ENCODE assay signal across 9 mouse cellular contexts in genomic region chr13:48227712-48228111, GRCm38 (mm10). TPM values are rescaled to one million over a fixed set of nuclear protein-coding genes. Genes with fewer than 3 reads are reported as not detected.
A peak's percentile ranks its signal among the peaks of the same experiment; 100 is the strongest.
DNase-seq lines count a peak whose midpoint lies in the region; ATAC-seq lines count a peak whose summit lies in the region.
"Had no signal": no experiment of that assay in that cellular context is flagged by ENCODE, and none has a peak within 500 bp of the region (broad histone marks: within the 10 kb centered on the region; RNA-seq: fewer than 3 reads in every experiment).

No protein-coding gene starts in this region.

- peak overlapping the region; percentile 55 for H3K4me3 ChIP-seq in embryonic facial prominence, embryonic 10.5 days
- peak overlapping the region; percentile 42 for H3K4me3 ChIP-seq in intestine, embryonic 16.5 days (ENCODE audit: low read length)
- peak overlapping the region; percentile 89 for H3K4me3 ChIP-seq in megakaryocyte, embryonic 14.5 days (replicated peaks)

- H3K4me1 ChIP-seq in embryonic facial prominence, embryonic 10.5 days, result peaks cover 34% of the 10 kb centered on the region
- peaks cover 5% of the 10 kb centered on the region for H3K4me1 ChIP-seq in intestine, embryonic 16.5 days (ENCODE audit: control insufficient read depth, insufficient read depth, low read length)
- H3K4me1 ChIP-seq in megakaryocyte, embryonic 14.5 days, result peaks cover 6% of the 10 kb centered on the region

- no peaks in the 10 kb centered on the region for H3K36me3 ChIP-seq in embryonic facial prominence, embryonic 10.5 days (replicated peaks)
- no peaks in the 10 kb centered on the region for H3K36me3 ChIP-seq in intestine, embryonic 16.5 days (ENCODE audit: control insufficient read depth, insufficient read depth, low read length)
- no peaks in the 10 kb centered on the region for H3K36me3 ChIP-seq in megakaryocyte, embryonic 14.5 days (replicated peaks; ENCODE audit: low read length)

- peak; percentile 97 for ATAC-seq in granulocyte monocyte progenitor cell, adult 5-6 weeks (replicated peaks; ENCODE audit: poor library complexity, severe bottlenecking)
- peak; percentile 100 for ATAC-seq in intestine, embryonic 16.5 days

- peak overlapping the region; percentile 75 for H3K4me2 ChIP-seq in intestine, embryonic 16.5 days (ENCODE audit: low read depth, low read length)

- H3K9me3 ChIP-seq in embryonic facial prominence, embryonic 10.5 days, result no peaks in the 10 kb centered on the region
- H3K9me3 ChIP-seq in intestine, embryonic 16.5 days (ENCODE audit: control insufficient read depth, low read length), result no peaks in the 10 kb centered on the region
- H3K9me3 ChIP-seq in megakaryocyte, embryonic 14.5 days, result no peaks in the 10 kb centered on the region; the same call in 1 of the 2 replicates

- peak; percentile 98 to 99 for DNase-seq in adrenal gland, postnatal 36 days
- DNase-seq in embryonic facial prominence, embryonic 10.5 days (ENCODE audit: low spot score), result peak; percentile 98
- DNase-seq in left cerebral cortex, postnatal 10 days (ENCODE audit: extremely low spot score in 1 of 2, low spot score in 2 of 2), result peak; percentile 94 to 97
- DNase-seq in right cerebral cortex, postnatal 25 days, result peak; percentile 93
- no peak for DNase-seq in B cell, adult 2 months

- H3K9ac ChIP-seq in intestine, embryonic 16.5 days (ENCODE audit: low read depth, low read length), result peak overlapping the region; percentile 61

- H3K27me3 ChIP-seq in embryonic facial prominence, embryonic 10.5 days (replicated peaks; ENCODE audit: low read depth, poor library complexity, severe bottlenecking), result no peaks in the 10 kb centered on the region
- H3K27me3 ChIP-seq in intestine, embryonic 16.5 days (replicated peaks; ENCODE audit: control insufficient read depth, insufficient read depth, low read length), result no peaks in the 10 kb centered on the region
- H3K27me3 ChIP-seq in megakaryocyte, embryonic 14.5 days (replicated peaks), result peaks cover 21% of the 10 kb centered on the region

- intact Hi-C loops in left cerebral cortex, postnatal 10 days (cut with DNase I), result no loop called here

- under 1% methylated on average over 38 of the region's 38 CpGs for WGBS in embryonic facial prominence, embryonic 10.5 days
- WGBS in intestine, embryonic 16.5 days, result under 1% methylated on average over 35 of the region's 38 CpGs

- H3K27ac ChIP-seq in embryonic facial prominence, embryonic 10.5 days (replicated peaks), result peak overlapping the region; percentile 92
- H3K27ac ChIP-seq in intestine, embryonic 16.5 days (ENCODE audit: low read length), result peak overlapping the region; percentile 84

RNA-seq across cellular contexts. Expression of gene Id4, which starts 33.3 kb away (rescaled TPM):
- 1 to 10 TPM; 1.8 to 2.2 TPM for total RNA-seq in adrenal gland, postnatal 36 days (2021)
- polyA plus RNA-seq in embryonic facial prominence, embryonic 10.5 days (2016; fragmentation: Nextera tagmentation; extraction: Ambion mirVana), result 18.6 and 19.2 TPM in 2 replicates
- total RNA-seq in granulocyte monocyte progenitor cell, adult 5-6 weeks (2014; fragmentation: Nextera tagmentation), result not detected in 2 replicates
- total RNA-seq in granulocyte monocyte progenitor cell, adult 5-6 weeks (2017), result not detected in 2 replicates
- polyA plus RNA-seq in intestine, embryonic 16.5 days (2015; fragmentation: Nextera tagmentation; extraction: Ambion mirVana), result 2.9 and 3.1 TPM in 2 replicates
- 10 to 100 TPM; 20.2 to 27.1 TPM for total RNA-seq in left cerebral cortex, postnatal 10 days (2021)
- not detected in 2 replicates for polyA plus RNA-seq in megakaryocyte, embryonic 14.5 days (2012; ENCODE audit: insufficient read depth, low replicate concordance)
- total RNA-seq: neutrophil, adult 5-6 weeks had no signal

Comparison
In these comparisons a context has a peak if more than half of its experiments do, and no peak if none do; other contexts are left out.
1. DNase-seq: peak in adrenal gland, postnatal 36 days (2 of 2), embryonic facial prominence, embryonic 10.5 days (single experiment), left cerebral cortex, postnatal 10 days (2 of 2) and right cerebral cortex, postnatal 25 days (single experiment); none in B cell, adult 2 months (0 of 2).
2. RNA of gene Id4, which starts 33.3 kb away (total RNA-seq): 20.2 to 27.1 TPM in left cerebral cortex, postnatal 10 days; 1.8 to 2.2 TPM in adrenal gland, postnatal 36 days and not detected in granulocyte monocyte progenitor cell, adult 5-6 weeks; every median in the first group is over 4 times any median in the second.
3. Peak in every context shown above with its lines, with median percentiles within 50 percentile points of each other: H3K4me3 ChIP-seq.